Mouse (Mus musculus): ENCODE measurements around the gene Acat3. TPM values are rescaled to one million over a fixed set of nuclear protein-coding genes. Genes with fewer than 3 reads are reported as not detected.

Acat3 gene
- 0.28 and 0.42 TPM in 2 replicates for polyA plus RNA-seq (2015; fragmentation: Nextera tagmentation; extraction: Ambion mirVana)

DNA sequence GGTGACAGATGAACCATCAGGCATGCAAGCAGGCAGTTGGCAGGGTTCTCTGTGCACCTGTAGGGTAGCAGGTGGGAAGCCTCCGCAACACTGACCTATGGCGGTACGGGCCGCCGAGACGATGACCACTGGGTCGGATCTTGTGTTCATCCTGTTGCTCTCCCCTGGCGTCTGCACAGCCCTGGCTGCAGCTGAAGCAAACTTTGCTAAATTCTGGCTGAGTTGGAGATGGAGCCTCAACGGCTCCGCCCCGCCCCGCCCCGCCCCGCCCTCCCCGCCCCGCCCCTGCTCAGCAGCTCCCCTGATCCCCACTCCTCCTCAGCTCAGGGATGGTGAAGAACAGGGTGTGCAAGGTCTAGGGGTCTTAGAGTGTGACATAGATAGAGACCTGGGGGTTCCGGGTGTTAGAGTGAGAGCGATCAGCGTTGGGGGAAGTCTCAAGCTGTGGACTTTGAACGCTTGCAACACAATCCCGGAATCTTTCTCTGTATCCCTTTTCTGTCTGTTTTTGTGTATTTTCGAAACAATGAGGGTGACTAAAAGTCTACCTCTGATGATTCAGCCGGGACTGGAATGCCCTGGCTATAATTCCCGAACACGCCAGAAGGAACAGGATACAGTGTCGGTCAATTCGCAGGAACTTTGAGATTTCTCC, at the start of gene Acat3:
Acat3 (minus strand) TSS at position 450 of the 655 bp plus-strand sequence.

GRCm38 (mm10) chr17:12960331-12960873, 20.0 kb upstream of the Acat3 start, which contains the start of gene Acat2:
Acat2 (minus strand) TSS chr17:12960747.

GRCm38 (mm10) chr17:12915881-12916583, 24.4 kb downstream of the Acat3 start, which contains the start of gene Mrpl18:
Mrpl18 (minus strand) TSS chr17:12916345.

GRCm38 (mm10) chr17:12915488-12915880, 24.9 kb downstream of the Acat3 start, which contains the start of gene Tcp1:
Tcp1 (plus strand) TSS chr17:12915701.

GRCm38 (mm10) chr17:12909361-12910280, 30.8 kb downstream of the Acat3 start, which contains the start of gene Pnldc1:
Pnldc1 (minus strand) TSS chr17:12910230.

GRCm38 (mm10) chr17:12875734-12876133, 64.7 kb downstream of the Acat3 start, which contains the start of gene Mrgprh:
Mrgprh (plus strand) TSS chr17:12876034.

Other genes starting within 250 kb of the Acat3 start
- gene Igf2r, start 170.9 kb downstream of the Acat3 start, polyA plus RNA-seq (2015; fragmentation: Nextera tagmentation; extraction: Ambion mirVana): 5.8 and 7.4 TPM in 2 replicates
- 0.13 and 0.29 TPM in 2 replicates for gene Mas1, start 72.5 kb downstream of the Acat3 start, polyA plus RNA-seq (2015; fragmentation: Nextera tagmentation; extraction: Ambion mirVana)
- not detected in 2 replicates for gene Mrgprh, start 64.6 kb downstream of the Acat3 start, polyA plus RNA-seq (2015; fragmentation: Nextera tagmentation; extraction: Ambion mirVana)
- gene Pnldc1, start 30.4 kb downstream of the Acat3 start, polyA plus RNA-seq (2015; fragmentation: Nextera tagmentation; extraction: Ambion mirVana): 1.1 and 1.3 TPM in 2 replicates
- 242 and 248 TPM in 2 replicates for gene Tcp1, start 24.9 kb downstream of the Acat3 start, polyA plus RNA-seq (2015; fragmentation: Nextera tagmentation; extraction: Ambion mirVana)
- 142 and 164 TPM in 2 replicates for gene Mrpl18, start 24.3 kb downstream of the Acat3 start, polyA plus RNA-seq (2015; fragmentation: Nextera tagmentation; extraction: Ambion mirVana)
- gene Acat2, start 20.1 kb upstream of the Acat3 start, polyA plus RNA-seq (2015; fragmentation: Nextera tagmentation; extraction: Ambion mirVana): 24.0 and 24.7 TPM in 2 replicates
- gene Wtap, start 53.6 kb upstream of the Acat3 start, polyA plus RNA-seq (2015; fragmentation: Nextera tagmentation; extraction: Ambion mirVana): 95.6 and 104 TPM in 2 replicates
- 105 and 115 TPM in 2 replicates for gene Sod2, start 66.2 kb upstream of the Acat3 start, polyA plus RNA-seq (2015; fragmentation: Nextera tagmentation; extraction: Ambion mirVana)
- gene Gpr31b, start 111.7 kb upstream of the Acat3 start, polyA plus RNA-seq (2015; fragmentation: Nextera tagmentation; extraction: Ambion mirVana): not detected in 2 replicates
- not detected in 2 replicates for gene Tcp10b, start 120.5 kb upstream of the Acat3 start, polyA plus RNA-seq (2015; fragmentation: Nextera tagmentation; extraction: Ambion mirVana)
- gene Unc93a, start 191.2 kb upstream of the Acat3 start, polyA plus RNA-seq (2015; fragmentation: Nextera tagmentation; extraction: Ambion mirVana): not detected in 2 replicates

All from spleen, postnatal 0 days (tissue).